Mouse (Mus musculus) monocyte, adult 2 months (primary cell): ENCODE results near the gene Rsg1.

Source experiments
- DNase-seq, 2 experiments: peaks; one replicate each; pipeline ENCODE4 v3.0.0; 2022; ENCODE audit warnings: low spot score in 2 of 2, low read depth in 1 of 2

The Rsg1 gene

DNA sequence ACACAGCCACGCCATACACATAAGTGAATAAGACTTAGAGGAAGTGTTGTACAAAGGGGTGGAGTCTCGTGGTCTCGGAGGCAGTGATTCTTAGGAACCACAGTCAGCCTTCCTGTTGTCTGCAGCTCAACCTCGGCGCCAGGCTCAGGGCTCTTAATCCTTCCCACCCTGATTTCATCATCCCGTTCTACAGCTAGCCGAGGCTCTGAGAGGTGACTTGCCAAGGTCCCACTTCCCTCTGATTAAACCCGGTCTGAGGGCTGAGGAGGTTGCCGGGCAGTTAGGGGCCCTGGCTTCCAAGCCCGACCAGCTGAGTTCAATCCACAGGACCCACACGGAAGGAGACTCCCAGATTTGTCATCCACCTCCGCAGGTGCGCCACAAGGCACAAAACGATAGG is 59.1 kb downstream of the Rsg1 start:
- DNase-seq: peak; percentile 74 to 84

DNA sequence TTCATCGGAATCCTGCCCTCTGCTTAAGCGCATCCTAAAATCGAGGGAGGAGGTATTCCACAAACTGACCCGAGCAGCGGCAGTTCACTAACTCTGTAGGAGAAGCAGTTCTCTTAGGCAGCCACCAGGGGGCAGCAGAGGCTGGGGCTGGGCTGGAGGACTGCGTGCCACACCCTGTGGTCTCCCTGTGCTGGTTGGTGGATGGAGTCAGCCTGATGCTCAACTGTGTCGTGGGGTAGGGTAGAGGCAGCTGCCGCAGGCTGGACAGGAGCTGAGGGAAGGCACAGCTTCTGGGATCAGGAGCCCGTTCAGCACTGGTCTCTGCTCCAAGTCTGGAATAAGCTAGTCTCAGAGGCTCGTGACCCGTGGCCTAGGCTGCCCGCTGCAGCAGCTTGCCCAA is 59.5 kb downstream of the Rsg1 start:
- DNase-seq: peak; percentile 52 to 77

DNA sequence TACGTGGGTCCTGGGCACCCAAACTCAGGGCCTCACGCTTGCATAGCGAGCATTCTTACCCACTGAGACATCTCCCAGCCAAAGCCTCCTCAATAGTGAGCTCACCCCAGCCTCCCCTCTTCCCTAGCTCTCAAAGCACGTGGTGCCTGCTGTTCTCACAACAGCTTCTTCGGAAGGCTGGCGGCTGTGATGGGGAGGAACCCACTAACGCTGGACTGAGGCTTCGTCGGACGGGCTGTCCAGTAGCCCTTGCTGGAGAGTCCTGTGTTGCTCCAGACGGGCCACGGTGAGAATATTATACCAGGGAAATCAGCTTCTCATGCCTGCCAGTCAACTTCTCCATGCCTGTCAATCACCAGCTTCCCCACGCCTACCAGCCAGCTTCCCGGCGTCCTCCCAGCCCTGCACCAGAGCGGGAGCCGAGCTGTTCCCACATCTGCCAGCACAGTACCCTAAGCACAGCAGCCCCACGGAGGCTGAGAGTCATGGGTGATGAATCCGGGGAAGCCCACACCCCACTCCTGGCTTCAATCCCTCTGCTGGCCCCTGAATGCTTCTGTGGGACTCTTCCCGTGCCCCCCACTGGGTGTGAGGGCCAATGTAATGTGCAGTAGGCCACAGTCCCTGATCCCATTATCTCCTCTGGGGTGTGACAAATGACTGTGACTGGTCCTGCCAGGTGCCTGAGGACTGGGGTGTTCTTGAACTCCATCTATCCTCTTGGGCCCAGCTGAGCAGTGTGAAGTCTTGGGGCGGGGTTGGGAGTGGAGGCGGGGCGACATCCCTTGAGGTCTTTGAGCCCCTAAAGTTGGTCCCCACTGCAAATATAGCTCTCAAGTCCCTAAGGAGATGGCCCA is 61.0 kb downstream of the Rsg1 start:
- no peak for DNase-seq
